Mouse (Mus musculus) neural tube, postnatal 0 days (tissue): ENCODE measurements around the gene Smarca4. TPM values are rescaled to one million over a fixed set of nuclear protein-coding genes. Genes with fewer than 3 reads are reported as not detected.

ENCODE experiments used
- microRNA counts: library from miRNA; unstranded; fragments of <30 nt; microRNA quantifications from one replicate; lab custom pipeline; 2015
- microRNA-seq: library from miRNA; unstranded; fragments of <30 nt; microRNA quantifications from one replicate; pipeline ENCODE4, GENCODE M21; 2016
- polyA plus RNA-seq: library from polyadenylated mRNA; unstranded; fragments of >200 nt; fragmentation: Nextera tagmentation; extraction: Ambion mirVana; gene quantifications from 2 replicates; pipeline ENCODE4 v1.2.1, GENCODE M21; 2015

Gene Smarca4
- 62.2 and 75.6 TPM in 2 replicates for polyA plus RNA-seq

GRCm38 (mm10) chr9:21615617-21616231, at the start of gene Smarca4:
Gene Smarca4 (plus strand): TSS chr9:21616169.

GRCm38 (mm10) chr9:21592703-21593121, 23.3 kb upstream of the Smarca4 start, which contains the start of the genes Timm29 and Yipf2:
Gene Timm29 (plus strand): TSS chr9:21592722.
Gene Yipf2 (minus strand): TSS chr9:21592828.

GRCm38 (mm10) chr9:21723377-21724146, 107.6 kb downstream of the Smarca4 start, which contains the start of gene Ldlr:
Gene Ldlr (plus strand): TSS chr9:21723483.

MicroRNAs encoded within 50 kb of the gene (microRNA counts, 519-probe panel; counts per million panel counts)
- microRNA mmu-miR-1946b (lab: Ali Mortazavi, UCI), result 40.5 counts per million

Small RNA genes within 50 kb of the gene (microRNA-seq; reads per million reads assigned to microRNA genes)
- gene Mir1946b, result not detected

Other genes starting within 250 kb of the Smarca4 start
- 156 and 169 TPM in 2 replicates for gene Ilf3, start 248.3 kb upstream of the Smarca4 start, polyA plus RNA-seq
- gene Qtrt1, start 204.3 kb upstream of the Smarca4 start, polyA plus RNA-seq, result 38.6 and 45.7 TPM in 2 replicates
- 49.8 and 50.1 TPM in 2 replicates for gene Dnm2, start 191.3 kb upstream of the Smarca4 start, polyA plus RNA-seq
- gene Tmed1, start 105.9 kb upstream of the Smarca4 start, polyA plus RNA-seq, result 59.8 and 64.4 TPM in 2 replicates
- gene AB124611, start 90.0 kb upstream of the Smarca4 start, polyA plus RNA-seq, result 1.2 and 1.6 TPM in 2 replicates
- 24.3 and 30.1 TPM in 2 replicates for gene Carm1, start 69.3 kb upstream of the Smarca4 start, polyA plus RNA-seq
- gene Timm29, start 23.4 kb upstream of the Smarca4 start, polyA plus RNA-seq, result 48.5 and 49.7 TPM in 2 replicates
- 18.7 and 21.2 TPM in 2 replicates for gene Yipf2, start 23.3 kb upstream of the Smarca4 start, polyA plus RNA-seq
- 13.2 and 13.5 TPM in 2 replicates for gene Ldlr, start 107.3 kb downstream of the Smarca4 start, polyA plus RNA-seq
- 11.5 and 14.8 TPM in 2 replicates for gene Spc24, start 144.1 kb downstream of the Smarca4 start, polyA plus RNA-seq
- gene Kank2, start 182.6 kb downstream of the Smarca4 start, polyA plus RNA-seq, result 3.9 and 4.1 TPM in 2 replicates
- 0.83 and 0.90 TPM in 2 replicates for gene Angptl8, start 219.3 kb downstream of the Smarca4 start, polyA plus RNA-seq
- gene Dock6, start 236.5 kb downstream of the Smarca4 start, polyA plus RNA-seq, result 13.8 and 14.4 TPM in 2 replicates